Mouse (Mus musculus) stomach, embryonic 14.5 days (tissue): ENCODE data around the gene Htr1f. TPM values are rescaled to one million over a fixed set of nuclear protein-coding genes. Genes with fewer than 3 reads are reported as not detected.
"Not testable (repeated sequence)": the region's sequence is repeated elsewhere in the genome, so short reads cannot be mapped to it uniquely, and the experiment has no call there.

ENCODE experiments used
- ATAC-seq: fragments of 200-750 bp; cut with Nextera tagmentation; 2 replicates; pipeline ENCODE4 v1.8.0; 2017; ENCODE audit warnings: low read depth, moderate TSS enrichment; ENCODE audit not compliant: insufficient number of reproducible peaks, insufficient read depth, low FRiP score
- H3K27ac ChIP-seq: fragments of 300-500 bp; sonication (generic); 2 replicates; pipeline ENCODE4 v1.5.1; 2014; ENCODE audit warnings: mild to moderate bottlenecking, low read length, moderate library complexity, mixed read lengths
- H3K27me3 ChIP-seq: fragments of 300-500 bp; sonication (generic); 2 replicates; pipeline ENCODE4 v1.6.1; 2014; ENCODE audit warnings: low read length, control low read depth, mixed read lengths; ENCODE audit not compliant: control insufficient read depth, insufficient read depth
- H3K36me3 ChIP-seq: fragments of 300-500 bp; sonication (generic); 2 replicates; pipeline ENCODE4 v1.6.1; 2014; ENCODE audit warnings: mild to moderate bottlenecking, control low read depth, low read length, moderate library complexity, mixed read lengths; ENCODE audit not compliant: control insufficient read depth, insufficient read depth
- H3K4me1 ChIP-seq: fragments of 300-500 bp; sonication (generic); 2 replicates; pipeline ENCODE4 v1.6.1; 2014; ENCODE audit warnings: low read length, control low read depth, mixed read lengths; ENCODE audit not compliant: control insufficient read depth, insufficient read depth
- H3K4me2 ChIP-seq: fragments of 300-500 bp; sonication (generic); replicated peaks from 2 replicates; pipeline ENCODE4 v1.6.1; 2014; ENCODE audit warnings: low read depth, low read length, control low read depth
- H3K4me3 ChIP-seq: fragments of 300-500 bp; sonication (generic); 2 replicates; pipeline ENCODE4 v1.5.1; 2014; ENCODE audit warnings: low read depth, low read length, control low read depth
- H3K9ac ChIP-seq: fragments of 300-500 bp; sonication (generic); replicated peaks from 2 replicates; pipeline ENCODE4 v1.6.1; 2014; ENCODE audit warnings: low read depth, mild to moderate bottlenecking, control low read depth, low read length, moderate library complexity, mixed read lengths
- H3K9me3 ChIP-seq: fragments of 300-500 bp; sonication (generic); 2 replicates; pipeline ENCODE4 v1.6.1; 2016; ENCODE audit warnings: low read depth, low read length, control low read depth; ENCODE audit not compliant: control insufficient read depth
- WGBS: fragments of 180-500 bp; shearing (Covaris S2); extraction: QIAGEN DNeasy Blood & Tissue Kit; methylation state at CpG from one replicate; pipeline ENCODE4 v1.1.7; 2014; 5-methylcytosine and 5-hydroxymethylcytosine counted together
- polyA plus RNA-seq: library from polyadenylated mRNA; unstranded; fragments of >200 nt; fragmentation: Nextera tagmentation; extraction: Ambion mirVana; gene quantifications from 2 replicates; pipeline ENCODE4 v1.2.1, GENCODE M21; 2014

The Htr1f gene
- polyA plus RNA-seq, 1 experiment from 2014 or later = not detected

- not testable (repeated sequence) for H3K27me3 ChIP-seq, H3K4me1 ChIP-seq, H3K4me3 ChIP-seq, H3K36me3 ChIP-seq, H3K4me2 ChIP-seq, ATAC-seq, H3K9me3 ChIP-seq, H3K27ac ChIP-seq, H3K9ac ChIP-seq
- WGBS = 86% methylated on average over 5 of the region's 5 CpGs
Measured at GRCm38 (mm10) chr16:65037660-65038425, 67.8 kb downstream of the Htr1f start.

- no peaks in the 10 kb centered on the region for H3K36me3 ChIP-seq
- H3K4me1 ChIP-seq = no peaks in the 10 kb centered on the region
- H3K27me3 ChIP-seq = no peaks in the 10 kb centered on the region
- no peaks in the 10 kb centered on the region for H3K9me3 ChIP-seq
- ATAC-seq = peak; percentile 63; the same call in 1 of the 2 replicates
- WGBS = 53% methylated on average over 1 of the region's 1 CpGs
- no peak overlapping the region for H3K4me3 ChIP-seq
- no peak overlapping the region for H3K27ac ChIP-seq
- H3K9ac ChIP-seq = no peak overlapping the region
- no peak overlapping the region for H3K4me2 ChIP-seq
Measured at GRCm38 (mm10) chr16:65029675-65030074, 76.0 kb downstream of the Htr1f start.

- no peaks in the 10 kb centered on the region for H3K36me3 ChIP-seq
- H3K27me3 ChIP-seq = no peaks in the 10 kb centered on the region
- no peaks in the 10 kb centered on the region for H3K9me3 ChIP-seq
- no peaks in the 10 kb centered on the region for H3K4me1 ChIP-seq
- no peak overlapping the region for H3K4me3 ChIP-seq
- H3K9ac ChIP-seq = no peak overlapping the region
- H3K27ac ChIP-seq = no peak overlapping the region
- H3K4me2 ChIP-seq = no peak overlapping the region
- no peak for ATAC-seq
- 71% methylated on average over 3 of the region's 3 CpGs for WGBS
Measured at GRCm38 (mm10) chr16:65022364-65022763, 83.3 kb downstream of the Htr1f start.

GRCm38 (mm10) chr16:65018710-65019109 is 86.9 kb downstream of the Htr1f start:
- no peak for ATAC-seq
- H3K9me3 ChIP-seq = no peaks in the 10 kb centered on the region
- H3K4me3 ChIP-seq = no peak overlapping the region
- no peaks in the 10 kb centered on the region for H3K4me1 ChIP-seq
- 96% methylated on average over 1 of the region's 1 CpGs for WGBS
- no peak overlapping the region for H3K4me2 ChIP-seq
- no peak overlapping the region for H3K27ac ChIP-seq
- H3K36me3 ChIP-seq = no peaks in the 10 kb centered on the region
- H3K9ac ChIP-seq = no peak overlapping the region
- no peaks in the 10 kb centered on the region for H3K27me3 ChIP-seq

- ATAC-seq = no peak
- Histone ChIP-seq H3K4me1 (no peaks in the 10 kb centered on the region), H3K9ac (no peak overlapping the region), H3K4me2 (no peak overlapping the region), H3K27ac (no peak overlapping the region), H3K36me3 (no peaks in the 10 kb centered on the region), H3K4me3 (no peak overlapping the region), H3K9me3 (no peaks in the 10 kb centered on the region), H3K27me3 (no peaks in the 10 kb centered on the region)
- 45% methylated on average over 7 of the region's 7 CpGs for WGBS
Measured at GRCm38 (mm10) chr16:65018134-65018533, 87.5 kb downstream of the Htr1f start.

GRCm38 (mm10) chr16:65017566-65017965 is 88.1 kb downstream of the Htr1f start:
- 49% methylated on average over 1 of the region's 1 CpGs for WGBS
- no peaks in the 10 kb centered on the region for H3K9me3 ChIP-seq

GRCm38 (mm10) chr16:65015241-65015640 is 90.4 kb downstream of the Htr1f start:
- no peak overlapping the region for H3K9ac ChIP-seq
- H3K27ac ChIP-seq = no peak overlapping the region
- no peaks in the 10 kb centered on the region for H3K36me3 ChIP-seq
- H3K4me1 ChIP-seq = no peaks in the 10 kb centered on the region
- H3K27me3 ChIP-seq = no peaks in the 10 kb centered on the region
- no peaks in the 10 kb centered on the region for H3K9me3 ChIP-seq
- WGBS = 79% methylated on average over 4 of the region's 4 CpGs
- no peak for ATAC-seq
- no peak overlapping the region for H3K4me3 ChIP-seq
- no peak overlapping the region for H3K4me2 ChIP-seq

More at GRCm38 (mm10) chr16:65017566-65017965, 88.1 kb downstream of the Htr1f start:
- Histone ChIP-seq H3K27ac (no peak overlapping the region), H3K4me2 (no peak overlapping the region), H3K27me3 (no peaks in the 10 kb centered on the region), H3K36me3 (no peaks in the 10 kb centered on the region), H3K4me1 (no peaks in the 10 kb centered on the region), H3K9ac (no peak overlapping the region), H3K4me3 (no peak overlapping the region)
- ATAC-seq = 0 out of 2 replicates have a peak, but pooled peaks have one; percentile 14

GRCm38 (mm10) chr16:65001993-65002821 is 103.4 kb downstream of the Htr1f start:
- ATAC-seq = no peak
- Histone ChIP-seq H3K27ac (no peak overlapping the region), H3K36me3 (no peaks in the 10 kb centered on the region), H3K9ac (no peak overlapping the region), H3K27me3 (no peaks in the 10 kb centered on the region), H3K9me3 (no peaks in the 10 kb centered on the region), H3K4me2 (no peak overlapping the region), H3K4me3 (no peak overlapping the region), H3K4me1 (no peaks in the 10 kb centered on the region)
- 78% methylated on average over 6 of the region's 6 CpGs for WGBS
